Mouse (Mus musculus) retina, postnatal 7 days (tissue): Measurements from ENCODE around the gene Lgi4.

Experiments used
- DNase-seq: peaks from one replicate; pipeline ENCODE4 v3.0.0-alpha.2; 2012; ENCODE audit warnings: low read depth, low spot score

The Lgi4 gene

DNA sequence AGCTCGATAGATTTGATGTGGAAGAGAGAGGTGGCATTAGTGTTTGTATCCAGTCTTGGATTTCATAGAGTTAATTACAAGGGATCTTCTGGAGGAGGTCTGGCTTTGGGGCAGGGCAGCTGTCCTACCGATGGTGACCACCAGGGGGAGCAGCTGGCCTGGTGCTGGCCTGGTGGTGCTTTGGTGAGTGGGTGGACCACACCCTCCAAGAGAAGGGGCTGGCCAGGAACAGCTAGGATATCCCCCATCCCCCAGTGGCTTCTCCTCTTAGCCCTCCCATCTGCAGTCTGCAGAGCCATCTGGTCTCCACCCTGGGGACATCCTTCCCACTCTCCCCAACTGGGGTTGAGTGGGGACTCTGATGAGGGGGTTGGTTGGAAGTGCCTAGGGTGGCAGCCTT is at the start of gene Lgi4:
Lgi4 (plus strand) TSS at position 235 of the 400 bp plus-strand sequence.
- DNase-seq = no peak

DNA sequence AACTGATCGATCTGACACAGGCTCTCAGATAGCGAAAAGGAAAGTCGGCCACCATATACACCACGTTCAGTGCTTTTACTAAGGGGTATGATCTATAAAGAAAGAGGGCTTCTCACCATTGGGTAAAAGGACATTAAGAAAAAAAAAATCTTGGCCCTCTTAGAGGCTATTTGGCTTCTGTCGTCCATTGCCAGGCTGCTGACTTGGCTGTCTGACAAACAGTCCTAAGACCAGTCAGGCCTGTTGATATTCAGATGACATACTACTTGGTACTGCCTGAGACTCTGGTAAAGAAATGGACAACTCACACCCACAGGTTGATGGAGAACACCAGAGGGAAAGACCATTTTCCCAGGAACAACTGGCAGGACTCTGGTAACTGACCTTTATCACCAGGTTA is 46.2 kb upstream of the Lgi4 start:
- DNase-seq = no peak

DNA sequence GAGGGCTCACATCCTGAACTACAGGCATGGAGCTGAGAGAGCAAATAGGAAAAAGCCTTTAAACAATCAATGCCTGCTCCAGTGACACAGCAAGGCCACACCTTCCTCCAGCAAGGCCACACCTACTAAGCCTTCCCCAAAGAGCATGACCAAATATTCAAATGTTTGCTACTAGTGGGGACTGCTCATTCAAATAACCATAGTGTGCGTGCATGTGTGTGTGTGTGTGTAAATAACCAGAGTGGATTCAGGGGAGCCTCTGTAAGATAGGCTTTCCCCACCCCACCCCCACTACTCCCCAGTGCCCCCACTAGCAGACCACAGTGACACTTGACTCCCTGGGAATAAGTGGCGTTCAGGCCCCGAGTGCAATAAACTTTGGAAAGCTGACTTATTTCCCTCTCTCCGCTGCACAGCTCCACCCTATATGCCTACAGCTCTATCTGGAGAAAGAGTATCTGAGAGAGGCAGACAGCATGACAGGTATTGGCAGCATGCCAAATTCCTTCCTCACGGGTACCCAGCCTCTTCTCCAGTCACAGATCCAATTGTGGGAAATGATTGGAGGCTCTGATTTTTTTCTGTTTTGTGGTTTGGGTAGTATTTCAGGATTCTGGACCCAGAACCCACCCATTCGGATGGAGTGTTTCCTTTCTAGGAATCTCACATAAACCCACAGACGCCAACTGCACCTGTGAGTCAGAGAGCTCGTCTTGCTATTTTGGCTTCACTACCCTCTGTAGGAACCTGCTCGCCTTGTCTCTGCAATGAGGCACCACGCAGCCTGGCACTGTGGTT is 41.8 kb upstream of the Lgi4 start:
- no peak for DNase-seq

DNA sequence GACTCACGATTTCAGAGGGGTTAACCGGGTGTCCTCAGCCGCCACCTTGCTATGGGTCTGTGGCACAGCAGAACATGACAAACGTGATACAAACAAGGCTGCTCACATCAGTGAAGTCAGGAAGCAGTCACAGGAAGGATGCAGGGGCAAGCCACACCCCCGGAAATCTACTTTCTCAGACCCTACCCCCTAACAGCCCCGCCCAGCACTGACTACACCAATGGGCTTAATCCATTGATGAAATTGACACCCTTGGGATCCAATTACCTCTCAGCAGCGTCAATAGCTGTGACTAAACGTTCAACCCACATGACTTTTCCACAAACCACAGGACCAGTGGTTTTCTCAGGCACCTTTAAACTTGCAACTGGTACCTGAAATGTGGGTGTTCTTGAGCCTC is 30.5 kb upstream of the Lgi4 start:
- no peak for DNase-seq

DNA sequence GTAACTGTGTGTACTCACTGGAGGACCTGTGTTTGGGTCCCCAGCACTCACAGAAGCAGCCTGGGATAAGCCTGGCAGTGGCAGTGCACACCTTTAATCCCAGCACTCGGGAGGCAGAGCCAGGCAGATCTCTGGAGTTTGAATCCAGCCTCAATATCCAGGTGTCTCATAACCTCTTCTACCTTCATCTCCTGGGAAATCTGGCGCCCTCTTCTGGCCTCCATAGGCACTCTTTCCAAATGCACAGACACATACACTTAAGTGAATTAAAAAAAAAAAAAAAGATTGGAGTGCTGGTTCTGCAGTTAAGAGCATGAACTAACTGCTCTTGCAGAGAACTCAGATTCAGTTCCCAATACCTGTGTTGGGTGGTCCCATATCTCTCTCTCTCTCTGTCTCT is 28.4 kb upstream of the Lgi4 start:
- no peak for DNase-seq

DNA sequence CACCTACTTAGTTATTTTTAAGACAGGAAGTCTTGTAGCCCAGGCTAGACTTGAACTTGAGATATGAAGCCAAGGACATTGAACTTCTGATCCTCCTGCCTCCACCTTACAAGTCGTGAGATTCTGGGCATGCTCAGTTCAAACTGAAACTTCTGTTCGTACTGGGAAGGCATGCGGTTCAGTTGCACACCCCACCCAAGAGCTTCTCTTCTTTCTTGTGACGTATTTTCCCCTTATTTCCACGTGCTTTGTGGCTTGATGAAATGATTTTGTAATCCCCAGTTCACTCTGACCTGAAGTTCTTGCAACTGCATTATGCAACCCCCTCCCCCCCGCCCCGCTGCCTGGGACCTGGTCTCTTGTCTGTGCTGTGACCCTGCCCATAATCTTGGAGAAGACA is 27.4 kb upstream of the Lgi4 start:
- DNase-seq = no peak

DNA sequence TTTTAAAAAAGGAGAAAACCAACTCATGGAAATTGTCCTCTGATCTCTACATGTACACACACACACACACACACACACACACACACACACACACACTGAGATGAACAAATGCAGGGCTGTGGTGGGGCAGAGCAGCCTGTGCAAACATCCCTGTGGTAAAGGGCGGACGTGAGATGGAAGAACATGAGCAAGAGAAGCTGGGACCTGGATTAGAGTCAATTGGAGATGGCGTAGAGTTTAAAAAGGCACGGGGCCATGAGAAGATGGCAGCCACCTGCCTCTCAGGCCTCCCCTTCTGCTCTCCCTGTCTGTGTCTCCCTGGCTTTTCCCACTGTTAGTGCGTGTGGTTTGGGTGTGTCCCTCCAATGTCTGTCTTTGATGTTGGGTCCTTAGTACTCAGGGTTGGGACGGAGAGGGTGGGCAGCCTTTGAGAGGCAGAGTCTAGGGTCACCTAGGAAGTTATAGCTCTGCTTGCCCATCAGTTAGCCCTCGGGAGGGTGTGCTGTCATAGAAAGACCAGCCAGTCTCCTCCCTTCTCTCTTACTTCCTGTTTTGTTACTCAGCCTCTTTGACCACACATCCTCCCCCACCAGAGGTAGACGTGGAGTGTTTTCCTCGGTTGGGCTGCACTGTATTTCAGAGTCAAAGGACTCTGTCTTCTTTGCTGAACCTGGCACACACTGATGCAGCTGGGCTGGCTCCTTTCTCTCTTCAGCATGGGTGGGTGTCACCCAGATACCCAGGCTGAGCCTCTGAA is 25.6 kb upstream of the Lgi4 start:
- DNase-seq = no peak

DNA sequence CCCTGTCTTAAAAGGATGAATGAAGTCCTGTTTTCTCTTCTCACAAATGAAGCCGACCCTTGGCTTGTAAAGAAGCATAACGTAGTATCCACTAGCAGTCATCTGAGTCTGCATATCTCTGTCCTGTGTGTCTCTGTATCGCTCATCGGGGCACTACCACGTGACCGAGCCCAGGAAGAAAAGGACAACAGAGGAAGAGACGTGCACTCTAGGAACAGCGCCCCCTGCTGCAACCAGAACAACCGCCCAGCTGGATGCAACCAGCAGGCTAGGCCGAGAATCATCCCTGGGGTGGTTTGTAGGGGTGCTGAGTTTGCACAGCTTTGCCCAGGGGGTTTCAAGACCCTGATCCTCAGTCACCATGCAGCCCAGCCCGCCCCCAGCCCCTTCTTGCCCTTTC is 24.4 kb upstream of the Lgi4 start:
- no peak for DNase-seq

DNA sequence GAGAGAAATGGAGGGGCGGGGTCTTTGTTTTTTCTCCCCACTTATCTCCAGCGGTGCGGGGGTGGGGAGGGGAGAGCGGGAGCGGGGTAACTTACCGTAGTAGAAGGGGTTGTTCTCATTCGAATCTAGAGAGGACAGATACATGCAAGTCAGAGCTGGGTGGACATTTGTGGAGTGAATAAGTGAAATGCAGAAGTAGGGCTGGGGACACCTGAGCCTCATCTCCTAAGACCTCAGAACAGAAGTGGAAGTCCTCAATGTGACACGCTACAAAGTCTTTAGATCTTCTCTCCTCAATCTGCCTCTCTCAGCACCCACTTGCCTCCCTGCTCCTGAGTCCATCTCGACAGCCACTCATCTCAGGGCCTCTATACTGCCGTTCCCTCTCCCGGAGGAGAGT is 23.9 kb upstream of the Lgi4 start:
- DNase-seq = no peak

DNA sequence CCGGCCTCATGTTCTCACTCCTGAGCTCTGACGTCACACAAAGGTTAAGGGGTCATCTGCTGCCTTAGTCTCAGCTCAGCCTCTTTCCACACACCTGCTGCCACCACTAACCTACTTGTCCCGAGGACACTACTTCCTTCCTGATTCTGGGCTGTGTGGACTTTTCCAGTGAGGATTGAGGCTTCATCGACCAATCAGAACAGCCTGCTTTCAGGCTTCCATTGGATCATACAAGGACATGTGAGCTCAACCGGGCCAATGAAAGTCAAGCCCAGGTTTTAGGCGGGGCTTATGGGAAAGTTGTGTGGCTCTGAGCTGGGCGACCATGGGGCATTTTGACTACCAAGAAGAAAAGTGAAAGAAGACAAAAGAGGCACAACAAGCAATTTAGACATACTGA is 22.2 kb upstream of the Lgi4 start:
- no peak for DNase-seq

DNA sequence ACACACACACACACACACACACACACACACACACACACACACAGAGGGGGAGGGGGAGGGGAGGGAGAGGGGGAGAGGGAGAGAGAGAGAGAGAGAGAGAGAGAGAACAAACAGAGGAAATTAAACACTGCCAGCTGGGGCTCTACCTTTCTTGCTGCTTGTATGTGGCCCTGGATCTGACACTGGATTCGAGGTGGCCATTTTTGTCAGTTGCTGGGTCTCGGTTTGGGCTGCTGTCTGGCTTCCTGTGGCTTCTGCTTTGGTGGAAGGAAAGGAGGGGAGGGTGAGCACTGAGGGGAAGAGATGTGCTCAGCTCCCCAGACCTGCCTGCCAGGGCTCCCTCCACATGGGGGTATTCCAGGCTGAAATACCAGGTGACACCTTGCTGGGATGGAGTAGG is 21.5 kb upstream of the Lgi4 start:
- no peak for DNase-seq

DNA sequence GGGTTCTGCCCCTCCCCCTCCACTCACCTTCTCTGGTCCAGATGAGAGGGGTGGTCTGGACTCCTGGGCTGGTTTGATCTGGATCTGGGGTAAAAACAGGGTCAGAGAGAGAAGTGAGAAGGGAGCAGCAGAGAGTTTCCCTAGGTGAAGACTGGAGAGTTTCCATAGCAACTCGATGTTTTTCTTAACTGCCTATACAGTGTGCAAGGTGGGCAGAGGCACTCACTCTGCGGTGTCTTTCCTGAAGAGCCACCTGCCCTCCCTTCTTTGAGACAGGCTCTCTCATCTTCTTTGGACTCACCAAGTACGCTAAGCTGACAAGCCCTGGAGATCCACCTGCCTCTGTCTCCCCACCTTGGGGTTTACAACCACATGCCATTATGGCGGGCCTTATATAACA is 20.1 kb upstream of the Lgi4 start:
- no peak for DNase-seq

DNA sequence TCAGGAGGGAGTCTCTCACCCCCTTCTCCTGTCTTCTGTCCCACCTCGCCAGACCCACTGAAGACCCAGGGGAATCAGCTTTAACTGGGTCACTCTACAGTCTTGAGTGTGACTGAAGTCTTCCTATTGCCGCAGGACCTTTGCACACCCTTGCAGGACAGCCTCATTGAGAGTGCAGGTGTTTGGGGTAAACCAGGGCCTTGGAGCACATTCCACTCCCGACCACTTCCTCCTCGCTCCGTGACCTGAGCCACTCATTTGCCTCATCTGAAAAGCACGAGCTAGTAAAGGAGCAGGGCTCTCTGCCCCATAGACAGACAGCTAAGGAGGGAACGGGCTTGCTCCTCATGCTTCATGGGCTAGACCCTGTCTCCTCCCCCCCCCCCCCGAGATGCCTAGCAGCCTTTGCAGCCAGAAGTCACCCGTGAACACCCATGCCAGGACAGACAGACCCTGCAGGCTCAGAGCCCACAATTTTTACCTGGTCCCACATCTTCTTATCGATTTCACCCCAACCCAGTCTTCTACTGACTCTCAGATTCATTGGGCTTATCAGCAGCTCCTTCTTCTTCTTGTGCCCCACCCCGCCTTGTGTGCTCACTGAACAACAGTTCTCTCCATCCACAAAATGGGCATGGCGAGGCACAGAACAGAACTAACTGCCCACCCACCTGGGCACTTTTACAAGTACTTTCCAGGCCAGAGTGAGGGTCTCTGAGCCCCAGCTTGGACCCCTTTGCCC is 18.7 kb upstream of the Lgi4 start:
- no peak for DNase-seq

DNA sequence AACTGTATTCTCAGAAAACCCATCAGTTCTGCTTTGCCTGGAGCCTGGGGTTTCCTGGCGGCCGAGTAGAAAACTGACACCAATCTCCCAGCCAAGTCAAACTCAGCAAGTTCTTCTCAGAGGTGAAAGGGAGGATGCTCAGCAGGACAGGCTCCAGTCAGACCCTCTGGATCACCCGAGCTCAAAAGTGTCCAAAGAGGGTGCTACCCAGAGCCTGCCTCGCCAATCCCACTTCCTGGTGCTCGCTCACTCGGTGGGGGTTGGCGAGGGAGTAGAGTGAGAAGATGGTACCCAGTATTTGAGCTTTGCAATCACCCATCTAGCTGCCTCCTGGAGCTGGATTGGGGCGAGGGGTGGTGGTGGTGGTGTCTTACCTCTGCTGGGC is 18.1 kb upstream of the Lgi4 start:
- no peak for DNase-seq

DNA sequence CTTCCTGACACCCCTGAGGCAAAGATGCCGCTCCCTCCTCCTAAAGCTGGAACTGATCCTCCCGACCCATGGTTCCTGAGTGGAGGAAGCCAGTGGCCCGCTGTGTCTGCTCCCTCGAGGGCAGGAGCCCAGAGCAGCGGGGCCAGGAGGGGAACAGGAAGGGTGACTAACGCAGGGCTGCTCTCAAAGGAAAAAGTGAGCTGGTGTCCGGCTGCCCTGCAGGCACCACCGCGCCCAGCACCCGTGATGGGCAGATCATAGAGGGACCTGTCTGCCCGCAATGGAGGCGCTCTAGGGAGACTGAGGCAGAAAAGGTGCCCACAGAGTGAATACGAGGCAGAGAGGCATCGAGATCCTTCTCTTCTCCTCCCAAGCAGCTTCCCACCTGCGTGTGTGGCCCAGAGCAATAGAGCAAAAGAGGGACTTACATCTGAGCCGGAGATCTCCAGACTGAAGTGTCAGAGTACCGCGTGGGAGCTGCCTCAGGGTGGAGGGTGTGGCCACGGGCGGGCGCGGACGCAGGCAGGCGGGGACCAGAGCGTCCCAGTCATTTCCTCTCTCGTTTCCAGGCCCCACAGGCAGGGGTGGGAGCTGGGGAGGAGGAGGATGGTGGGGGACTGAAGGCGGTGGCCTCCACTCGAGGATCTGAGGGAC is 17.4 kb upstream of the Lgi4 start:
- no peak for DNase-seq

DNA sequence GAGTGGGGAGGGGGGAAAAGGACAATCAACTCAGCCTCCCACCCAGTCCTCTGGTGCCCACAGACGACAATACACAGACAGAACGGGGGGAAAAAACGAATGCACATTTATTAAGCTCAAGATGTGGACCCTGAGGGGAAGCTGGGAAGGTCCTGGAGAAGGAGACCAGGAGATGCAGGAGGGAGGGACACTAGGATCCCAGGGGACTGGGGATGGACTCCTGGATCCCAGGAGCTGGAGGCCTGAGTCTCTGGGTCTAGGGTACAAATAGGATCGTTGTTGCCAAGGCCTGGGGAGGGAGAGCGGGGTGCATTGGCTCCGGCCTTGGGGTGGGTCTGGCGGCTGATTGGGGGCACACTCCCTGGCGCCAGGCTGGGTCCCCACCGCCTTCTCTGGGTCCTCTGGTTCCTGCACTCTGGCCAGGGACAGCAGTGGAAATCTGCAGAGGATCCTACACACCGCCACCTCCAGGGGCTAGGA is 16.7 kb upstream of the Lgi4 start, which contains the start of gene Fxyd5:
Fxyd5 (minus strand) TSS at position 51 of the 480 bp plus-strand sequence.
- DNase-seq = no peak

DNA sequence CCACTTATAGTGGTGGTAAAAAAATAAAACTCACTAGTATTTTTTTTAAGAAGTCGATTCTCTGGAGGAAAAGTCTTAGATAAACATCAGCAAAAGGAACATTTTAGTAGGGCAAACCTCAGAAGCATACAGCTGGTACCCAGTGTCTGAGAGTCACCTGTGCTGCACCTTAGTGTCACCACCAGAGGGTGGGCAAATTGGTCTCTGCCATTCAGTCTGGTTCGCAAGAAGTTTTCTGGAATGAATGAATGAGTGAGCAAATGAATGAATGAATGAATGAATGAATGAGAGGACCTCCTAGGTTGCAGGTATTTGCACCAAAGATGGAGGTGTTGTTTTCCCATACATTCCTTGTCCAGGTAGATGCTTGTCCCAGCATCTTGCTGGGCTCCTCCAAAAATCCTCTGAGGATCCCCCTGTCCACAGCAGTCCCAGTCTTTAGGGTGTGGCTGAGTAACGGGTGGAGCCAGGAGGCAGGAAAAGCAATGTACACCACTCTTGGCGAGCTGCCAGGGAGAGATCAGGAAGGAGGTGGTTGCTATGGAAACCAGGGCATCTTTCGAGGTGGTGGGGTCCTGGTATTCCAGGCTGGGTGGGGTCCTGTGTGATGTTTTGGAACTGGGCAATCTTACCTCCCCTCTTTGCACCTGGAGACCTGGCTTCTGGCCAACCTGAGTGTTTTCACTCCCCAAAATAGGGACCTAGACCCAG is 9.9 kb upstream of the Lgi4 start:
- DNase-seq = no peak

DNA sequence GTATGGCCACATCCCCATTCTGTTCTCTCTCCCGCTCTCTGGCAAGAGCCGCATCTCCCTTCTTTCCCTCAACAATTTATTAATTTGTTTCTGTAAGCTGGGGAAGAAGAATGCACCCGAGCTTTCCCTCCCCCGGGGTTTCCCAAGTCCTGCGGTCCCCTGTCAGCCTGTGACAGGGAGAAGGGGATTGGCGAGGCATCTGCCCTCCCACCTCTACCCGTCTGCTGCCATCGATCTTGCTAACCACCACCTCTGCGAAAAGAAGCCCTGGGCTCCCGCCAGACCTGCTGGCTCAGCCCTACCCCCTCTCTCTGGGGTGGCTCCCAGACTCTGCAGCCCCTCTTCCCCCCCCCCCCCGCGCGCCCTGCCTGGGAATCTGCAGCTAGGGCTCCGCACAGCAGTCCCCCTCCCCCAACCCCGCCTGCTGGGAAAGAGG is 9.3 kb upstream of the Lgi4 start:
- DNase-seq = no peak

DNA sequence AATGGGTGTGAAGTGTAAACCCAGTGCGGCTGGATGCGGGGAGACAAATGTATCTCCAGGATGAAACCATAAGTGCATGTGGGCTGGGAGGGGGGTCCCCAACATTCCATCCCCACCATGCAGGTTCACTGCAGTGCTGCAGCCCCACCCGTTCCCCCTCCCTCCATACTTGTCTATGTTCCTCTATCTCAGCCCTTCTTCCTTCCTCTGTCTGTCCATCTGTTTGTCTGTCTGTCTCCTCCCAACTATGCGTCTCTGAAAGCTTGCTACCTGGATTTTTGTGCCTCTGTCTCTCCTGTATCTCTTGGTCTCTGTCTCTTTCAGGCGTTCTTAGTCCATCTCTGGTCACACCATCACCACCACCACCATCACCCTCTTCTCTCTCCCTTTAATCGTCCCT is 8.7 kb upstream of the Lgi4 start:
- no peak for DNase-seq

DNA sequence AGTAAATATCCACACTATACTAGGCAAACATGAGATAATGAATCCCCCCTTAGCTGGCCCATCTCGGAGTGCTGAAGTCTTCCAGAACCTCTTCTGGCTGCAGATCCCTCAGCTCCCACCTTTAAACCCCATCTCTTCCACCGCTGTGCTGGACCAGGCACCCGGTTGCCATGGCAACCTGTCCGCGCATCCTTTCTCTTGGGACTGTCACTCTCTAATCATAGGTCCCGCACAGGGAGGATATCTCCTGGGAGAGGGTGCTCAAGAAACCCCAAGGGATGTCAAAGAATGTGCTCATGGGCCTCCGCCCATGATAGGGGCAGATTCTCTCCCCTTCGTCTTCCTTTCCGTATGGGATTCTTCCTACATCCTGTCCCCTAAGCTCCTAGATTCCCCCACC is 8.2 kb upstream of the Lgi4 start:
- no peak for DNase-seq
